ENCODE assay signal across 8 mouse cellular contexts in genomic region chr9:32696259-32696658, GRCm38 (mm10).
DNase-seq lines count a peak whose midpoint lies in the region; ATAC-seq and TF ChIP-seq lines count a peak whose summit lies in the region.

No protein-coding gene starts in this region.

- no peaks in the 10 kb centered on the region for H3K36me3 ChIP-seq in heart, embryonic 15.5 days
- no peaks in the 10 kb centered on the region for H3K36me3 ChIP-seq in ES-E14 (ENCODE audit: control insufficient read depth, insufficient read depth, low read length, poor library complexity, severe bottlenecking)
- no peaks in the 10 kb centered on the region for H3K36me3 ChIP-seq in hindbrain, embryonic 10.5 days
- no peaks in the 10 kb centered on the region for H3K36me3 ChIP-seq in midbrain, embryonic 10.5 days

- peak overlapping the region; percentile 95 for H3K27ac ChIP-seq in heart, embryonic 15.5 days
- H3K27ac ChIP-seq in ES-E14 (ENCODE audit: insufficient read depth, low read depth, low read length, poor library complexity, severe bottlenecking): no peak overlapping the region
- H3K27ac ChIP-seq in hindbrain, embryonic 10.5 days: peak overlapping the region; percentile 83
- peak overlapping the region; percentile 79 for H3K27ac ChIP-seq in midbrain, embryonic 10.5 days (replicated peaks)

- intact Hi-C loops in heart, postnatal 14 days (cut with DNase I): loop anchor here (2.0 kb wide), 4 partner anchors 21 to 243 kb away; no protein-coding TSS in a partner anchor
- intact Hi-C loops in left cerebral cortex, postnatal 36 days (cut with DNase I): loop anchor here (5.0 kb wide), 1 partner anchor 246 kb away; no protein-coding TSS in a partner anchor

- peak overlapping the region; percentile 71 for H3K4me3 ChIP-seq in heart, embryonic 15.5 days
- peak overlapping the region; percentile 61 to 69 for H3K4me3 ChIP-seq in ES-E14 (ENCODE audit: insufficient read depth in 1 of 2, low read depth in 1 of 2, low read length in 2 of 2, poor library complexity in 1 of 2, severe bottlenecking in 1 of 2)
- peak overlapping the region; percentile 63 for H3K4me3 ChIP-seq in hindbrain, embryonic 10.5 days
- peak overlapping the region; percentile 64 for H3K4me3 ChIP-seq in midbrain, embryonic 10.5 days

- H3K27me3 ChIP-seq in heart, embryonic 15.5 days: no peaks in the 10 kb centered on the region
- H3K27me3 ChIP-seq in hindbrain, embryonic 10.5 days (ENCODE audit: insufficient read depth, poor library complexity, severe bottlenecking): peaks cover 93% of the 10 kb centered on the region
- H3K27me3 ChIP-seq in midbrain, embryonic 10.5 days (ENCODE audit: low read depth, poor library complexity, severe bottlenecking): peaks cover 93% of the 10 kb centered on the region

- H3K9ac ChIP-seq in heart, embryonic 15.5 days: peak overlapping the region; percentile 76
- peak overlapping the region; percentile 25 for H3K9ac ChIP-seq in ES-E14 (ENCODE audit: insufficient read depth, low read depth, low read length, poor library complexity, severe bottlenecking)

- 0% methylated on average over 13 of the region's 13 CpGs for WGBS in heart, embryonic 15.5 days
- 1% methylated on average over 13 of the region's 13 CpGs for WGBS in hindbrain, embryonic 10.5 days
- 0% methylated on average over 13 of the region's 13 CpGs for WGBS in midbrain, embryonic 10.5 days

- H3K4me1 ChIP-seq in heart, embryonic 15.5 days (replicated peaks): peaks cover 37% of the 10 kb centered on the region
- no peaks in the 10 kb centered on the region for H3K4me1 ChIP-seq in ES-E14 (ENCODE audit: control insufficient read depth in 2 of 2, insufficient read depth in 2 of 2, low read length in 2 of 2, poor library complexity in 1 of 2)
- peaks cover 13% of the 10 kb centered on the region for H3K4me1 ChIP-seq in hindbrain, embryonic 10.5 days (replicated peaks)
- peaks cover 20% of the 10 kb centered on the region for H3K4me1 ChIP-seq in midbrain, embryonic 10.5 days

- DNase-seq in heart, postnatal 14 days: no peak
- no peak for DNase-seq in ES-E14 (ENCODE audit: low read depth, low spot score)
- DNase-seq in hindbrain, embryonic 10.5 days (ENCODE audit: low spot score): no peak
- no peak for DNase-seq in midbrain, embryonic 10.5 days (ENCODE audit: low spot score)
- no peak for DNase-seq in embryo, embryonic 9.5 days (ENCODE audit: extremely low spot score)
- no peak for DNase-seq in left cerebral cortex, postnatal 36 days (ENCODE audit: low spot score in 2 of 2)
- no peak for DNase-seq in gastrocnemius, postnatal 25 days

- peak overlapping the region; percentile 92 for H3K4me2 ChIP-seq in heart, embryonic 15.5 days

- peak; percentile 21; the same call in 1 of the 2 replicates for ATAC-seq in heart, embryonic 15.5 days (replicated peaks; ENCODE audit: insufficient number of reproducible peaks, insufficient read depth, low FRiP score, low read depth)

- in situ Hi-C loops in ES-E14 (cut with MboI; ENCODE audit: low sequenced_read_pairs in 2 of 2, unreplicated experiment in 2 of 2): no loop called here

- H3K9me3 ChIP-seq in heart, embryonic 15.5 days (replicated peaks): no peaks in the 10 kb centered on the region
- H3K9me3 ChIP-seq in ES-E14 (ENCODE audit: control insufficient read depth, insufficient read depth, low read depth, low read length): no peaks in the 10 kb centered on the region
- H3K9me3 ChIP-seq in hindbrain, embryonic 10.5 days: no peaks in the 10 kb centered on the region
- H3K9me3 ChIP-seq in midbrain, embryonic 10.5 days (replicated peaks): no peaks in the 10 kb centered on the region

TF ChIP-seq in ES-E14, 5 proteins besides CTCF, POLR2A, EP300 and RAD21:
- TF ChIP-seq ZNF384 (IDR thresholded peaks at IDR 0.05; ENCODE audit: low read depth, low read length) (no peak), CHD2 (IDR thresholded peaks at IDR 0.05; ENCODE audit: low read depth, low read length) (no peak), MAFK (IDR thresholded peaks at IDR 0.05; ENCODE audit: insufficient read depth, low read depth, low read length) (no peak), HCFC1 (IDR thresholded peaks at IDR 0.05; ENCODE audit: borderline replicate concordance, insufficient read depth, low read length) (no peak), ZC3H11A (IDR thresholded peaks at IDR 0.05; ENCODE audit: borderline replicate concordance, low read depth, low read length) (no peak)
